Mouse (Mus musculus) hindbrain, embryonic 11.5 days (tissue): ENCODE measurements at regions not wholly inside any gene's neighbourhood (a gene's known extent, or its start where the extent isn't known, plus 50 kb on each side); places are given as distances from the start of the nearest gene placed in this dataset.
A peak's percentile ranks its signal among the peaks of the same experiment; 100 is the strongest.

Experiments
- ATAC-seq: fragments of 200-750 bp; cut with Nextera tagmentation; 2 replicates; pipeline ENCODE4 v1.8.0; 2017; ENCODE audit warnings: mild to moderate bottlenecking, moderate TSS enrichment, moderate library complexity; ENCODE audit not compliant: low FRiP score
- DNase-seq: peaks from one replicate; pipeline ENCODE4 v3.0.0-alpha.2; 2015; ENCODE audit warnings: low spot score
- H3K27ac ChIP-seq: fragments of 300-500 bp; sonication (generic); 2 replicates; pipeline ENCODE4 v1.5.1; 2014; ENCODE audit warnings: mild to moderate bottlenecking, low read depth, low read length
- H3K27me3 ChIP-seq: fragments of 300-500 bp; sonication (generic); 2 replicates; pipeline ENCODE4 v1.6.1; 2014; ENCODE audit warnings: mild to moderate bottlenecking, low read length, moderate library complexity, mixed read lengths; ENCODE audit not compliant: control insufficient read depth, insufficient read depth
- H3K36me3 ChIP-seq: fragments of 300-500 bp; sonication (generic); 2 replicates; pipeline ENCODE4 v1.6.1; 2014; ENCODE audit warnings: mild to moderate bottlenecking, low read length, moderate library complexity, mixed read lengths; ENCODE audit not compliant: control insufficient read depth, insufficient read depth
- H3K4me1 ChIP-seq: fragments of 300-500 bp; sonication (generic); replicated peaks from 2 replicates; pipeline ENCODE4 v1.6.1; 2014; ENCODE audit warnings: low read length, mixed read lengths; ENCODE audit not compliant: control insufficient read depth, insufficient read depth
- H3K4me2 ChIP-seq: fragments of 300-500 bp; sonication (generic); replicated peaks from 2 replicates; pipeline ENCODE4 v1.6.1; 2014; ENCODE audit warnings: mild to moderate bottlenecking, low read depth, low read length
- H3K4me3 ChIP-seq: fragments of 300-500 bp; sonication (generic); 2 replicates; pipeline ENCODE4 v1.5.1; 2014; ENCODE audit warnings: low read depth, low read length
- H3K9ac ChIP-seq: fragments of 300-500 bp; sonication (generic); 2 replicates; pipeline ENCODE4 v1.6.1; 2014; ENCODE audit warnings: low read depth, low read length
- H3K9me3 ChIP-seq: fragments of 300-500 bp; sonication (generic); 2 replicates; pipeline ENCODE4 v1.6.1; 2016; ENCODE audit warnings: low read length; ENCODE audit not compliant: control insufficient read depth
- WGBS: fragments of 180-500 bp; shearing (Covaris S2); extraction: QIAGEN DNeasy Blood & Tissue Kit; methylation state at CpG from one replicate; pipeline ENCODE4 v1.1.7; 2014; 5-methylcytosine and 5-hydroxymethylcytosine counted together

DNA sequence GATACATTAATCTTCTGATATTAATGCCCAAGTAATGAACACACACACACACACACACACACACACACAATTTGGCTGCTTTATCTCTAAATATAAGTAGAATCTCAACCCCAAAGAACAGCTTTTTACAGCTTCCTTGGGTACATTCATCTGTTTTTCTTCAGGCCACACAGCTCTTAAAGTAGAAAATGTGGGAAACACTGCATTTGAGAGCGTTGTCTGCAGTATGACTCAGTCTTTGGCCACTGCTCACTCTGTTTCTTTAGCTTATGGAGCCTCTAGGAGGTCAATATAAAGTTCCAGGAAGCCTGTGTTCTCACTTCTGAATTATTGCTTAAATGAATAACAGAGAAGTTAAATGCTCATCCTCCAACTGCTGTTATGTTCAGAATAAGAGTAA lies 153.4 kb upstream of the Chrm2 start:
- H3K4me3 ChIP-seq: no peak overlapping the region
- H3K36me3 ChIP-seq: no peaks in the 10 kb centered on the region
- no peaks in the 10 kb centered on the region for H3K4me1 ChIP-seq
- DNase-seq (no peak), ATAC-seq (no peak)
- WGBS: 81% methylated on average over 1 of the region's 1 CpGs
- no peaks in the 10 kb centered on the region for H3K9me3 ChIP-seq
- no peaks in the 10 kb centered on the region for H3K27me3 ChIP-seq
- H3K27ac ChIP-seq: no peak overlapping the region
- no peak overlapping the region for H3K4me2 ChIP-seq
- no peak overlapping the region for H3K9ac ChIP-seq

DNA sequence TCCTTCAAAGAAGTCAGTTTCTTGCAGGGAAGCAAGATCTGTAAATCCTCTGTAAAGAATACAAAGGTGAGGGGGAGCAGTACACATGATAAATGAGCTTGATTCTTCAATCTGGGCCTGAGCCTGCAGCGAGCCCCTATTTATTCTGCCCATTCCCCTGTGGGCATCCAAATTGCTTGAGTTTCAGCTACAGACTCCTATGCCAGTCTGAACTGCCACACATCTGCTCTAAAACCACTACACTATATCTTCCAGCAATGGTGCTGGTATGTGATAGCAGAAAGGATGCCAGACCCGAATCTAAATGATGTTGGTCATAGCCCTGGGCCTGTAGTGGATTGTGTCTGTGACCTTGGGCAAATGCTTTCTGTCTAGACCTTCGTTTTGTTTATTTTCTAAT lies 140.9 kb upstream of the Chrm2 start:
- Histone ChIP-seq H3K4me3 (no peak overlapping the region), H3K4me2 (no peak overlapping the region), H3K27me3 (no peaks in the 10 kb centered on the region), H3K9ac (no peak overlapping the region), H3K36me3 (no peaks in the 10 kb centered on the region), H3K9me3 (no peaks in the 10 kb centered on the region), H3K27ac (no peak overlapping the region), H3K4me1 (no peaks in the 10 kb centered on the region)
- no peak for ATAC-seq
- 70% methylated on average over 3 of the region's 3 CpGs for WGBS
- no peak for DNase-seq

DNA sequence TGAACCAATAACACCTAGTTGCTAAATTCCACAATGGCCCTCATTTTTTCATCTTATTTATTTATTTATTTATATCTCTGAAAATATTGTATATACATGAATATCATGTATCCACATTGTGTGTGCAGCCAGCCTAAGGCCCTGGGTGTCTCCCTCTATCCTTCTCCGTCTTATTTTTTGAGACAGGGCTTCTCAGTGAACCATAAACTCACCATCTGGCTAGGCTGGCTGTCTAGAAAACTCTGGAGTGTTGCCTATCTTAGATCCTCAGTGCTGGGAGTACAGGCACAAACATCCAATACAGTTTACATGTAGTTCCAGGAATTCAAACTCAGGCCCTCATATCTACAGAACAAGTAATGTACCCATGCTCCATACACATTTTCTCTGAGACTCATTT lies 139.7 kb upstream of the Chrm2 start:
- no peak for DNase-seq
- WGBS: 82% methylated on average over 1 of the region's 1 CpGs
- H3K4me3 ChIP-seq: no peak overlapping the region
- no peaks in the 10 kb centered on the region for H3K36me3 ChIP-seq
- H3K4me1 ChIP-seq: no peaks in the 10 kb centered on the region
- no peaks in the 10 kb centered on the region for H3K9me3 ChIP-seq
- no peak overlapping the region for H3K27ac ChIP-seq
- no peak overlapping the region for H3K9ac ChIP-seq
- no peak for ATAC-seq
- no peaks in the 10 kb centered on the region for H3K27me3 ChIP-seq
- H3K4me2 ChIP-seq: no peak overlapping the region

DNA sequence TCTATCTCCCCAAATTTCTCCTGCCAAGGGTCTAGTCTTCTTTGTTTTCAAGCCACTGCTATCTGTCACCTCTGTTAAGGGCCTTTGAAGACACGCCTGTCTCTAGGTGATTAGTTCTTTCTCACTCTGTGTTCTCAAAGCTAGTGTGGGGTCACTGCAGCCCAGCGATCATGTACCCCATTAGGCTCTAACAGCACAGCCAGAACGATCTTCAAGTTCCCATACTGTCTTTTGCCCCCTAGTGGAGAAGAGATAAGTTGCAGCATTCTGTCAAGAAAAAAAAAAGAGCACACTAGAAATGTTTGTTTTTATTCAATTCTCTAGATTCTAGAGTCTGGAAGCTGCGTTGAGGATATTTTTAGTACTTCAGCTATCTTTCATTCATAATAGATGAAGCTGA lies 138.8 kb upstream of the Chrm2 start:
- WGBS: 29% methylated on average over 4 of the region's 4 CpGs

DNA sequence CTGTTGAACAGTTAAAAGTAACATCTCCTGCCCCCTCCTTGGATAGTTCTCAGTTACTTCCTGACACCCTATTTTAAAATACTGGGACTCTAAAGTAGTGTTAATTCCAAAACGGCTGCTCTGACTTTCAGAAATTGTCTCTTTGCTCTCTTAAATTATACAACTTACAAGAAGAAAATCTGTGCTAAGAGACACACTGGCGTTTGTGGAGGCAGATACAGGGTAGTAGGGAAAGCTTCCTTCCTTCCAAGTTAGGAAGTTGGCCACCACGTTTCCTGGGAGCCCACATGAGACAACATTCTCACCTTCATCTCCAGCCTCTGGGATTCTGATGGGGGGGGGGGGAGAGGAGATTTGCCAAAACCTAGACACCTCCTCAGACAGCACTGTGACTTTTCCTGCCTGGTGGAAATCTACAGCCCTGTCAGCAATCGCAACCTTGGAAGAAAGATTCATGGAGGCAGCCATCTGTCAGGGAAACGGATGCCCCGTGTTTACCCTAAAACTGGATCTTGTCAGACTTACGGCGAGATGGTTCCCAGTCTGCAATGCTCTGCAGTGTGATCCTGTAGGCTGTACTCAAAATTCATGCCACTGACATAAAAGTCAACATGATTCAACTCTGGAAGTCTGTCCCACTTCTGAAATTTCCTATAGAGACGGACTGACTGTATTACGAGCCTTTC lies 121.0 kb upstream of the Chrm2 start:
- Histone ChIP-seq H3K27me3 (no peaks in the 10 kb centered on the region), H3K4me1 (no peaks in the 10 kb centered on the region), H3K4me2 (no peak overlapping the region), H3K4me3 (no peak overlapping the region), H3K27ac (no peak overlapping the region), H3K9ac (no peak overlapping the region), H3K9me3 (no peaks in the 10 kb centered on the region), H3K36me3 (no peaks in the 10 kb centered on the region)
- 88% methylated on average over 10 of the region's 10 CpGs for WGBS
- ATAC-seq: no peak
- DNase-seq: no peak

More for the DNA sequence above, 138.8 kb upstream of the Chrm2 start:
- Histone ChIP-seq H3K4me1 (no peaks in the 10 kb centered on the region), H3K27me3 (no peaks in the 10 kb centered on the region), H3K4me3 (no peak overlapping the region), H3K36me3 (no peaks in the 10 kb centered on the region), H3K9ac (no peak overlapping the region), H3K27ac (no peak overlapping the region), H3K4me2 (no peak overlapping the region), H3K9me3 (no peaks in the 10 kb centered on the region)
- ATAC-seq: no peak
- peak; percentile 68 for DNase-seq

DNA sequence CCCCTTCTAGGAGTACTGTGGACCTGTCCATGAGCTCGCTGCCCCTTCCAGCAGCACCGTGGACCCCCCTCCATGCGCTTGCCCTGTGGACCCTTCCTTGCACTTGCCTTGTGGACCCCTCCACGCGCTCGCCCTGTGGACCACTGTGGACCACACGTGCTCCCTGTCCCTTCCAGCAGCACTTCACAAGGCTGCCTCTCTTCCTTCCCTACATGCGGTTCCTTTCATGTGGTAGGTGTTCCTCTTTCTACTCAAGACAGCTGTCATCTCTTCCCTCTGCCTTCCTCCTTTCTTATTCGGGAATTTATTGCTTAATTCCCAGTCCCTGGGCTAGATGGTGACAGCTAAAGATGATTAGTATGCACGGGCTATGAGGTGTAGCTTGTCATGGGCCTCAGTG lies 101.2 kb upstream of the Chrm2 start:
- Histone ChIP-seq H3K9ac (no peak overlapping the region), H3K27me3 (no peaks in the 10 kb centered on the region), H3K4me2 (no peak overlapping the region), H3K4me3 (no peak overlapping the region), H3K27ac (no peak overlapping the region), H3K36me3 (no peaks in the 10 kb centered on the region), H3K4me1 (no peaks in the 10 kb centered on the region), H3K9me3 (no peaks in the 10 kb centered on the region)
- WGBS: 88% methylated on average over 10 of the region's 10 CpGs
- DNase-seq: no peak
- ATAC-seq: no peak

DNA sequence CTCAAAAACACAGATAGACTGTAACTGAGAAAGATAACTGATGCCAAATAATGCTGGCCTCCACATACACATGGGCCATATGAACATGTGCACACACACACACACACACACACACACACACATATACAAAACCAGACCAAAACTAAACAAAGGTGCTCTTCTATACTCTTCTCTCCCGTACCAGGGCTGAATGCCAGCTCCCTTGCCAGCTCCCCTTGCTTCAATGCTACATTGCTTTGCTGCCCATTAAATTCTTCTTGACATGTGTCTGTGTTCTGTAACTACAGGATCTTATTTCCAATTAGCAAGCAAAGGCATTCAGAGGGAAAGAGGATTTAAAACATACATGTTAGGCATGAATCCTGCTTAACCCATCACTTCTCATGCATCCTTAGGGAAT lies 74.3 kb upstream of the Chrm2 start:
- no peak overlapping the region for H3K4me3 ChIP-seq
- no peak overlapping the region for H3K9ac ChIP-seq
- H3K27me3 ChIP-seq: no peaks in the 10 kb centered on the region
- no peak for ATAC-seq
- no peak overlapping the region for H3K27ac ChIP-seq
- 80% methylated on average over 1 of the region's 1 CpGs for WGBS
- H3K9me3 ChIP-seq: no peaks in the 10 kb centered on the region
- no peak for DNase-seq
- no peaks in the 10 kb centered on the region for H3K4me1 ChIP-seq
- H3K4me2 ChIP-seq: no peak overlapping the region
- H3K36me3 ChIP-seq: no peaks in the 10 kb centered on the region
